ENCODE assay signal across 8 mouse cellular contexts in the genomic region with DNA sequence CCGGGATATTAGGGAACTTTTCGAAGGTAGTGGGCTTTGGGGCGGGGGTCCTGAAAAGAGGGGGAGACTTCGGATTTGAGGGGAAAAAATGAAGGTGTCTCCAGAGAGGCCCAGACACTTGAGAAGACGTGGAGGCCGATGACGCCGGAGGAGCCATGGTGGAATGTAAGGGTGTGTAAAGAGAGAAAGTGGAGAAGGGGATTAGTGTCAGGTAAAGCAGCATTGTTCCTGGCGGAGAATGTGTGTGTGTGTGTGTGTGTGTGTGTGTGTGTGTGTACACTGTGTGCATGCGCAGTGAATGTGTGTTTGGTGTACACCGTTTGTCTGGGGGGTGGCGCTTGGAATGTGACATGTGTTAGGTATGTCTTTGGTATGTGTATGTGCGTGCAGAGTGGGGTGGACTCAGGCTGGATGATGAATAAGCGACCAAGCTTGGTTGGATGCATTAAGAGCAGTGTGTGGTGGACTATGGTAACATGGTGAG. TPM values are rescaled to one million over a fixed set of nuclear protein-coding genes. Genes with fewer than 3 reads are reported as not detected.
DNase-seq lines count a peak whose midpoint lies in the region; ATAC-seq lines count a peak whose summit lies in the region.

No protein-coding gene starts in this region.

- H3K27me3 ChIP-seq in forebrain, embryonic 15.5 days = no peaks in the 10 kb centered on the region
- no peaks in the 10 kb centered on the region for H3K27me3 ChIP-seq in intestine, embryonic 16.5 days (replicated peaks; ENCODE audit: control insufficient read depth, insufficient read depth, low read length)
- H3K27me3 ChIP-seq in liver, embryonic 16.5 days (ENCODE audit: control insufficient read depth, insufficient read depth, low read depth, low read length) = no peaks in the 10 kb centered on the region
- no peaks in the 10 kb centered on the region for H3K27me3 ChIP-seq in neural tube, embryonic 14.5 days (ENCODE audit: control insufficient read depth, insufficient read depth, low read length)

- H3K9me3 ChIP-seq in forebrain, embryonic 15.5 days = no peaks in the 10 kb centered on the region
- no peaks in the 10 kb centered on the region for H3K9me3 ChIP-seq in intestine, embryonic 16.5 days (ENCODE audit: control insufficient read depth, low read length)
- no peaks in the 10 kb centered on the region for H3K9me3 ChIP-seq in liver, embryonic 16.5 days (replicated peaks; ENCODE audit: control insufficient read depth, low read length)
- no peaks in the 10 kb centered on the region for H3K9me3 ChIP-seq in neural tube, embryonic 14.5 days (ENCODE audit: control insufficient read depth, low read length)

- peak; percentile 8 to 16 for DNase-seq in spleen, postnatal 10 days (ENCODE audit: low spot score in 2 of 2)
- DNase-seq in spleen, adult 18-20 months = no peak

- H3K36me3 ChIP-seq in forebrain, embryonic 15.5 days = peaks cover 3% of the 10 kb centered on the region; the same call in 1 of the 2 replicates
- no peaks in the 10 kb centered on the region for H3K36me3 ChIP-seq in intestine, embryonic 16.5 days (ENCODE audit: control insufficient read depth, insufficient read depth, low read length)
- no peaks in the 10 kb centered on the region for H3K36me3 ChIP-seq in liver, embryonic 16.5 days (ENCODE audit: control insufficient read depth, insufficient read depth)
- H3K36me3 ChIP-seq in neural tube, embryonic 14.5 days (ENCODE audit: control insufficient read depth, insufficient read depth, low read length) = no peaks in the 10 kb centered on the region

- no peak overlapping the region; the same call in 1 of the 2 replicates for H3K27ac ChIP-seq in brown adipose tissue, adult 24 weeks (replicated peaks; ENCODE audit: low read depth, low read length)
- H3K27ac ChIP-seq in forebrain, embryonic 15.5 days (replicated peaks) = peak overlapping the region; percentile 88
- H3K27ac ChIP-seq in intestine, embryonic 16.5 days (ENCODE audit: low read length) = 0 out of 2 replicates have a peak overlapping the region, but pooled peaks have one; percentile 54
- H3K27ac ChIP-seq in liver, embryonic 16.5 days (ENCODE audit: low read length) = no peak overlapping the region
- peak overlapping the region; percentile 73 for H3K27ac ChIP-seq in neural tube, embryonic 14.5 days (ENCODE audit: low read depth, low read length)

- peak; percentile 47 for ATAC-seq in forebrain, embryonic 15.5 days (replicated peaks)
- peak; percentile 34 for ATAC-seq in intestine, embryonic 16.5 days
- ATAC-seq in liver, embryonic 16.5 days (ENCODE audit: low read depth) = no peak
- peak; percentile 35; the same call in 1 of the 2 replicates for ATAC-seq in neural tube, embryonic 14.5 days (ENCODE audit: low read depth)
- no peak for ATAC-seq in inflammation-experienced regulatory T-cells, adult 6 months

- H3K9ac ChIP-seq in forebrain, embryonic 15.5 days (replicated peaks) = peak overlapping the region; percentile 81
- peak overlapping the region; percentile 82 for H3K9ac ChIP-seq in intestine, embryonic 16.5 days (ENCODE audit: low read depth, low read length)
- H3K9ac ChIP-seq in liver, embryonic 16.5 days (ENCODE audit: low read depth, low read length) = peak overlapping the region; percentile 73
- H3K9ac ChIP-seq in neural tube, embryonic 14.5 days (replicated peaks; ENCODE audit: low read depth, low read length) = peak overlapping the region; percentile 69

- H3K4me1 ChIP-seq in brown adipose tissue, adult 24 weeks (ENCODE audit: control insufficient read depth, insufficient read depth, insufficient read length, low read length) = peaks cover 3% of the 10 kb centered on the region; the same call in 1 of the 2 replicates
- peaks cover 18% of the 10 kb centered on the region for H3K4me1 ChIP-seq in forebrain, embryonic 15.5 days
- peaks cover 3% of the 10 kb centered on the region; the same call in 1 of the 2 replicates for H3K4me1 ChIP-seq in intestine, embryonic 16.5 days (ENCODE audit: control insufficient read depth, insufficient read depth, low read length)
- H3K4me1 ChIP-seq in liver, embryonic 16.5 days (ENCODE audit: control insufficient read depth, low read depth, low read length) = no peaks in the 10 kb centered on the region; the same call in 1 of the 2 replicates
- peaks cover 6% of the 10 kb centered on the region; the same call in 1 of the 2 replicates for H3K4me1 ChIP-seq in neural tube, embryonic 14.5 days (ENCODE audit: control insufficient read depth, insufficient read depth, low read length)

- H3K4me2 ChIP-seq in forebrain, embryonic 15.5 days (replicated peaks) = peak overlapping the region; percentile 54
- H3K4me2 ChIP-seq in intestine, embryonic 16.5 days (ENCODE audit: low read depth, low read length) = peak overlapping the region; percentile 56
- H3K4me2 ChIP-seq in liver, embryonic 16.5 days (ENCODE audit: low read depth, low read length) = peak overlapping the region; percentile 69
- H3K4me2 ChIP-seq in neural tube, embryonic 14.5 days (ENCODE audit: low read depth, low read length) = peak overlapping the region; percentile 57

- H3K4me3 ChIP-seq in brown adipose tissue, adult 24 weeks (ENCODE audit: insufficient read depth, low read depth, low read length) = peak overlapping the region; percentile 99
- peak overlapping the region; percentile 69 for H3K4me3 ChIP-seq in forebrain, embryonic 15.5 days
- H3K4me3 ChIP-seq in intestine, embryonic 16.5 days (ENCODE audit: low read length) = peak overlapping the region; percentile 70
- peak overlapping the region; percentile 69 for H3K4me3 ChIP-seq in liver, embryonic 16.5 days (ENCODE audit: low read depth, low read length)
- H3K4me3 ChIP-seq in neural tube, embryonic 14.5 days (ENCODE audit: low read depth, low read length) = peak overlapping the region; percentile 55

- 28% methylated on average over 14 of the region's 14 CpGs for WGBS in forebrain, embryonic 15.5 days
- WGBS in intestine, embryonic 16.5 days = 30% methylated on average over 14 of the region's 14 CpGs
- WGBS in liver, embryonic 16.5 days (ENCODE audit: insufficient replicate concordance) = 27% methylated on average over 14 of the region's 14 CpGs
- 27% methylated on average over 14 of the region's 14 CpGs for WGBS in neural tube, embryonic 14.5 days

RNA-seq across cellular contexts. Expression of a gene that starts 0.9 kb away (rescaled TPM):
- polyA plus RNA-seq in brown adipose tissue, adult 24 weeks (2012; ENCODE audit: insufficient read depth, insufficient read length, missing spikeins) = 105 and 109 TPM in 2 replicates
- 475 and 528 TPM in 2 replicates for polyA plus RNA-seq in forebrain, embryonic 15.5 days (2015; fragmentation: Nextera tagmentation; extraction: Ambion mirVana)
- 210 and 219 TPM in 2 replicates for polyA plus RNA-seq in intestine, embryonic 16.5 days (2015; fragmentation: Nextera tagmentation; extraction: Ambion mirVana)
- polyA plus RNA-seq in liver, embryonic 16.5 days (2015; fragmentation: Nextera tagmentation; extraction: Ambion mirVana) = 155 and 165 TPM in 2 replicates
- 599 and 623 TPM in 2 replicates for polyA plus RNA-seq in neural tube, embryonic 14.5 days (2014; fragmentation: Nextera tagmentation; extraction: Ambion mirVana)
- 10 to 100 TPM; 57.2 to 77.3 (median 65.5) TPM for polyA plus RNA-seq in inflammation-experienced regulatory T-cells, adult 6 months (2017; shearing (Covaris generic))

RNA-seq across cellular contexts. Expression of a gene that starts 46.3 kb away (rescaled TPM):
- 0.63 and 0.79 TPM in 2 replicates for polyA plus RNA-seq in brown adipose tissue, adult 24 weeks (2012; ENCODE audit: insufficient read depth, insufficient read length, missing spikeins)
- 3.7 and 3.9 TPM in 2 replicates for polyA plus RNA-seq in forebrain, embryonic 15.5 days (2015; fragmentation: Nextera tagmentation; extraction: Ambion mirVana)
- 1.9 and 2.1 TPM in 2 replicates for polyA plus RNA-seq in intestine, embryonic 16.5 days (2015; fragmentation: Nextera tagmentation; extraction: Ambion mirVana)
- 0.51 and 0.62 TPM in 2 replicates for polyA plus RNA-seq in liver, embryonic 16.5 days (2015; fragmentation: Nextera tagmentation; extraction: Ambion mirVana)
- polyA plus RNA-seq in neural tube, embryonic 14.5 days (2014; fragmentation: Nextera tagmentation; extraction: Ambion mirVana) = 7.3 and 8.0 TPM in 2 replicates
- 1 to 10 TPM in 1 of 3 experiments, under 1 TPM in 2; 0.58 to 1.3 (median 0.79) TPM for polyA plus RNA-seq in inflammation-experienced regulatory T-cells, adult 6 months (2017; shearing (Covaris generic))

Comparison
In these comparisons a context has a peak if more than half of its experiments do, and no peak if none do; other contexts are left out.
1. DNase-seq: peak in spleen, postnatal 10 days (2 of 2); none in spleen, adult 18-20 months (0 of 2).
2. H3K27ac ChIP-seq: peak in forebrain, embryonic 15.5 days (single experiment), intestine, embryonic 16.5 days (single experiment) and neural tube, embryonic 14.5 days (single experiment); none in brown adipose tissue, adult 24 weeks (single experiment) and liver, embryonic 16.5 days (single experiment).
3. ATAC-seq: peak in forebrain, embryonic 15.5 days (single experiment), intestine, embryonic 16.5 days (single experiment) and neural tube, embryonic 14.5 days (single experiment); none in liver, embryonic 16.5 days (single experiment) and inflammation-experienced regulatory T-cells, adult 6 months (single experiment).
4. Peak in every context shown above with its lines, with median percentiles within 50 percentile points of each other: H3K4me3 ChIP-seq, H3K4me2 ChIP-seq and H3K9ac ChIP-seq.